In genomic region chr11:98545711-98546231, GRCm38 (mm10) we compare ENCODE assay signal across 8 mouse cellular contexts. TPM values are rescaled to one million over a fixed set of nuclear protein-coding genes. Genes with fewer than 3 reads are reported as not detected.
DNase-seq lines count a peak whose midpoint lies in the region; ATAC-seq and TF ChIP-seq lines count a peak whose summit lies in the region.

Gene Ikzf3 (minus strand): TSS chr11:98546031.

- DNase-seq in left cerebral cortex, postnatal 36 days (ENCODE audit: low spot score in 2 of 2) = peak; percentile 10 to 26
- DNase-seq in left cerebral cortex, adult 9 months (ENCODE audit: low spot score in 2 of 2) = no peak
- DNase-seq in embryo, embryonic 11.5 days (ENCODE audit: low read depth, low spot score) = peak; percentile 11
- peak; percentile 27 for DNase-seq in heart, postnatal 0 days (ENCODE audit: low spot score)
- peak; percentile 36 to 62 for DNase-seq in kidney, postnatal 4 days
- DNase-seq in mesoderm, embryonic 11.5 days (ENCODE audit: low read depth, low spot score) = peak; percentile 31
- peak; percentile 7 for DNase-seq in skeletal muscle tissue, adult 2 months (ENCODE audit: low read depth, low spot score)

- intact Hi-C loops in left cerebral cortex, postnatal 36 days (cut with DNase I) = loop anchor here (10.0 kb wide), 1 partner anchor 211 kb away; no protein-coding TSS in a partner anchor

- TF ChIP-seq CTCF in heart, postnatal 0 days (IDR thresholded peaks at IDR 0.05; ENCODE audit: low read depth) = no peak

- TF ChIP-seq EP300 in heart, postnatal 0 days (IDR thresholded peaks at IDR 0.05; ENCODE audit: low read depth) = no peak

- no peaks in the 10 kb centered on the region for H3K4me1 ChIP-seq in heart, postnatal 0 days (ENCODE audit: control insufficient read depth, insufficient read depth)

- no peaks in the 10 kb centered on the region for H3K36me3 ChIP-seq in heart, postnatal 0 days (replicated peaks; ENCODE audit: control insufficient read depth, insufficient read depth, low read length)

- peak within 1 kb of the TSS; percentile 47; the same call in 1 of the 2 replicates for H3K9ac ChIP-seq in heart, postnatal 0 days (replicated peaks; ENCODE audit: low read depth, low read length)

- no peaks in the 10 kb centered on the region for H3K9me3 ChIP-seq in heart, postnatal 0 days (replicated peaks; ENCODE audit: control insufficient read depth, low read length)

- peak; percentile 24; the same call in 1 of the 2 replicates for ATAC-seq in heart, postnatal 0 days (ENCODE audit: insufficient read depth, low read depth)
- ATAC-seq in erythroblast, adult 5-6 weeks (replicated peaks; ENCODE audit: low FRiP score, poor library complexity, severe bottlenecking) = no peak

- 1% methylated on average over 57 of the region's 58 CpGs for WGBS in heart, postnatal 0 days

- H3K27ac ChIP-seq in heart, postnatal 0 days (ENCODE audit: low read depth) = no peak within 1 kb of the TSS

- peak within 1 kb of the TSS; percentile 54 for H3K4me3 ChIP-seq in heart, postnatal 0 days (ENCODE audit: low read depth, low read length)

- H3K4me2 ChIP-seq in heart, postnatal 0 days (ENCODE audit: low read depth, low read length) = peak within 1 kb of the TSS; percentile 71

- H3K27me3 ChIP-seq in heart, postnatal 0 days (ENCODE audit: control insufficient read depth, insufficient read depth, low read length) = peaks cover 83% of the 10 kb centered on the region

RNA-seq across cellular contexts. Expression of gene Ikzf3, which starts in this region (rescaled TPM):
- not detected for total RNA-seq in left cerebral cortex, postnatal 36 days (2021)
- total RNA-seq in heart, postnatal 0 days (2014; rRNA removed; ENCODE audit: low replicate concordance) = 8.3 TPM in 1 of 2 replicates, not detected in the other
- polyA plus RNA-seq in heart, postnatal 0 days (2015; fragmentation: Nextera tagmentation; extraction: Ambion mirVana) = 0.15 TPM in 1 of 2 replicates, not detected in the other
- total RNA-seq in erythroblast, adult 5-6 weeks (2015; ENCODE audit: low replicate concordance) = 2.7 and 3.1 TPM in 2 replicates
- total RNA-seq in erythroblast, adult 5-6 weeks (2017; ENCODE audit: low replicate concordance) = 1.4 and 2.6 TPM in 2 replicates

Comparison
In these comparisons a context has a peak if more than half of its experiments do, and no peak if none do; other contexts are left out.
1. Peak in DNase-seq in left cerebral cortex, postnatal 36 days; RNA of the gene not detected or under 1 TPM.
2. DNase-seq: peak in embryo, embryonic 11.5 days (single experiment), heart, postnatal 0 days (single experiment), kidney, postnatal 4 days (2 of 2), mesoderm, embryonic 11.5 days (single experiment) and skeletal muscle tissue, adult 2 months (single experiment); none in left cerebral cortex, adult 9 months (0 of 2).